Mouse (Mus musculus) fibroblast of lung, adult 2 months (primary cell): ENCODE results near the gene Gm10142.
"Not testable (repeated sequence)": the region's sequence is repeated elsewhere in the genome, so short reads cannot be mapped to it uniquely, and the experiment has no call there.

Experiments used
- DNase-seq: peaks from one replicate; pipeline ENCODE4 v3.0.0-alpha.2; 2011; ENCODE audit warnings: low read depth

Gene Gm10142

GRCm38 (mm10) chr10:77738929-77739328 lies 23.3 kb downstream of the Gm10142 start:
- DNase-seq, result no peak

DNA sequence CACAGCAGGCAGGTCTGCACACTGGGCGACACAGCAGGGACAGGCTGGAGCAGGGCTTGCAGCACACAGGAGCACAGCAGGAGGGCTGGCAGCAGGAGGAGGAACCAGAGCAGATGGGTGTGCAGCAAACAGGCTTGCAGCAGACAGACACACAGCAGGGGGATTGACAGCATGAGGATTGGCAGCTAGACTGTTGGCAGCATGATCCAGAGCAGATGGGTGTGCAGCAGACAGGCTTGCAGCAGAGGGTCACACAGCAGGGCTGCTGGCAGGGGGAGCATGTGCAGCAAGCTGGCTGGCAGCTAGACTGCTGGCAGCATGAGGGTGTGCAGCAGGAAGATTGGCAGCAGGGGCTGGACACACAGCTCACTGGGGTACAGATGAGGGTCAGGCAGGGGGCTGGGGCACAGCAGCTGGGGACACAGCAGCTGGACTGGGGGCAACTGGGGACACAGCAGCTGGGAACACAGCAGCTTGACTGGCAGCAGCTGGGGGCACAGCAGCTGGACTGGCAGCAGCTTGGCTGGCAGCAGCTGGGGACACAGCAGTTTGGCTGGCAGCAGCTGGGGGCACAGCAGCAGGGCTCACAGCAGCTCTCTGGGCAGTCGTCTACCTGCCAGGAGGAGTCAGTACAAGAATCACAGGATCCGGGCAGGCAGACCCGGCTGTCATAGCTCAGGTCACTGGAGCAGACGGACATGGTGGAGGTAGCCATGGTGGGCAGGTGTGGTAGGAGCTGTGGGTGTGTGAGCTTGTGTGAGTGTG lies 26.5 kb downstream of the Gm10142 start, which contains the start of gene Gm18596:
Gm18596 (minus strand) TSS at position 715 of the 765 bp plus-strand sequence.
- DNase-seq, result not testable (repeated sequence)

DNA sequence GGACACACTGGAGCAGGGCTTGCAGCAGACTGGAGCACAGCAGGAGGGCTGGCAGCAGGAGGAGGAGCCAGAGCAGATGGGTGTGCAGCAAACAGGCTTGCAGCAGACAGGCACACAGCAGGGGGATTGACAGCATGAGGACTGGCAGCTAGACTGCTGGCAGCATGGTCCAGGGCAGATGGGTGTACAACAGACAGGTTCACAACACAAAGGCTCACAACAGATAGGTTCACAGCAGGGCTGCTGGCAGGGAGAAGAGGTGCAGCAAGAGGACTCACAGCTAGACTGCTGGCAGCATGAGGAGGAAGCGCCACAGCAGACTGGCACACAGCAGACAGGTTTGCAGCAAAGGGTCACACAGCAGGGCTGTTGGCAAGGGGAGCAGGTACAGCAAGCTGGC lies 35.1 kb downstream of the Gm10142 start:
- DNase-seq, result not testable (repeated sequence)

DNA sequence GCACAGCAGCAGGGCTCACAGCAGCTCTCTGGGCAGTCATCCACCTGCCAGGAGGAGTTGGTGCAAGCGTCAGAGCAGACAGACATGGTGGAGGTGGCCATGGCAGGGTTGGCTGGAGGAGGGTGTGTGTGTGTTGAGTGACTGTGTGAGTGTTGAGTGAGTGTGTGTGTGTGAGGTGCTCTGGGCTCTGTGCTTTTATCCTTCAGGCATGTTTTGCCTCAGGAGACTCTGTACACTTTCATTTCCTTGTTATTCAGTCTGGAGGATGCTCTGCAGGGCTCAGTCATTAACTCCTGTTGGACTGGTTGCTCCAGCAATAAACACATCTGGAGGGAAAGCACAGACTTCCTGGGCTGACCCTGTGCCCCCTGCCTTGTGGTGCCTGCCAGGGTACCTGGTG lies 35.6 kb downstream of the Gm10142 start, which contains the start of gene Gm9736:
Gm9736 (minus strand) TSS at position 101 of the 400 bp plus-strand sequence.
- not testable (repeated sequence) for DNase-seq

- DNase-seq, result not testable (repeated sequence)
Observed at GRCm38 (mm10) chr10:77752312-77752711, 36.7 kb downstream of the Gm10142 start.

GRCm38 (mm10) chr10:77753448-77753847 lies 37.8 kb downstream of the Gm10142 start:
- DNase-seq, result no peak

- DNase-seq, result not testable (repeated sequence)
Observed at GRCm38 (mm10) chr10:77759582-77759981, 44.0 kb downstream of the Gm10142 start, which contains the start of gene Gm3233. TSS of gene Gm3233 (minus strand) at chr10:77759682.
